Mouse (Mus musculus) lung, postnatal 0 days (tissue): ENCODE measurements at regions not wholly inside any gene's neighbourhood (a gene's known extent, or its start where the extent isn't known, plus 50 kb on each side); places are given as distances from the start of the nearest gene placed in this dataset.

ENCODE experiments used
- CTCF ChIP-seq: IDR thresholded peaks from 2 replicates; pipeline ENCODE4 v1.5.1; 2016; ENCODE audit warnings: antibody characterized with exemption, mild to moderate bottlenecking
- EP300 ChIP-seq: IDR thresholded peaks from 2 replicates; pipeline ENCODE4 v1.6.1; 2016; ENCODE audit warnings: antibody characterized with exemption, mild to moderate bottlenecking, control low read depth

GRCm38 (mm10) chr10:9458466-9458865 lies 216.5 kb downstream of the Samd5 start:
- TF ChIP-seq CTCF (no peak), EP300 (no peak)
